Mouse (Mus musculus): ENCODE measurements at regions not wholly inside any gene's neighbourhood (a gene's known extent, or its start where the extent isn't known, plus 50 kb on each side); places are given as distances from the start of the nearest gene placed in this dataset.

DNA sequence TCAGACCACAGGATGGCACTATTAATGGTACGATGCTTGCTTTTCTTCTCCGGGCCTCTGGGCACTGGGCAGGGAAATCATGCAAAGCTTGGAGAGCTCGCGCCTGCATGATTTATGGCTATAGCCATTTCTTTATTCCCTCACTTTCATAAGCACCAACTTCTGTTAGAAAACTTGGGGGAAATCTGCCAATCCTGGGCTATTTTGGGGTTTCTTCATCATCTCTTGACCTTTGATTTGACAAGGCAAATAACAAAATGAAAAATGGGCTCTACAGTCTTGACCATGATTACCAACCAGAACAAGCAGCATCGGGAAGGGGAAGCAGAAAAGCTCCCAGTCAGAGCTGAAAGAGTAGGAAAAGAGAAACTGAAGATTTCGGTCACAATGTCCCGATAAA is 57.1 kb upstream of the Fbxl4 start:
- H3K27me3 ChIP-seq, result peaks cover 13% of the 10 kb centered on the region
- no peak for DNase-seq (ENCODE audit: low read depth, low spot score)
- no peak for ATAC-seq
- ChIA-PET CTCF (no interaction called here), POLR2A (no interaction called here)
- in situ Hi-C loops (cut with MboI; ENCODE audit: low pct_unique_long_range_greater_than_20kb), result no loop called here
- no peak for TF ChIP-seq CTCF (IDR thresholded peaks at IDR 0.05)

DNA sequence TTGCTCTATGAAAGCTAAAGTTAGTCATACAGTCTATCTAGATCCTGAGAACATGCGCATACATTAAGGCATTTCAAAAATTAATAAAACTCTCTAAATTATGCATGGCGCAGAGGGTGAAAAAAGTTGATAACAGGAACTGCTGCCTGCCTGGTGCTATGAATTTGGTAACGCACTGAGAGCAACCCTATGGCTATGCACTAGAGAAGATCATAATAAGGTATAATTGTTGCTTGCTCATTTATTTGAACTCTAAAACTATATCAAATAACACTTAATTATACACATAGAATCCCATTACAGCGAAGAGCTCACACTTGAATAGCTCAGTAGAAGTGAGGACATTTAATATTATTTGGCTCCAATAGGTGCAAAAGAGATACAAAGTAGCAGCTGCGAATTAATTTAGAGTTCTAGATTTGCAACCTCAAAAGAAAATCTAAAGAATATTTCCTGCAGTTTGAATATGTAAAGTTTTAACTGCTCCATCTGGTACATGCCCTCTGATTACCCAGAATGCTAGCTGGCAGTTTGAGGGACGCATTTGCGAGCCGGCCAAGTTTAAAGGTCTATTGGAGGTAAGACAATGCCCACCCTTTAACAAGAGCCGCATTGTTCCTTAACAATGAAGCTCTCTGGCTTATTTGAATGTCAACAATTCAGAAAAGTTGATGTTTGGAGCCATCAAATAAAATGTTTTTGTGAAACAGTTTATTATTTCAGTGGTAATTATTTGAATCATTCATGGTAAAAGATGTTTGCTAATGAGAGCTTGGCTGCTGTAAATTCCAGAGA is 56.0 kb upstream of the Fbxl4 start:
- peaks cover 13% of the 10 kb centered on the region for H3K27me3 ChIP-seq
- no peak for DNase-seq (ENCODE audit: low read depth, low spot score)
- no peak for ATAC-seq
- no peak for TF ChIP-seq CTCF (IDR thresholded peaks at IDR 0.05)
- POLR2A ChIA-PET, result no interaction called here
- in situ Hi-C loops (cut with MboI; ENCODE audit: low pct_unique_long_range_greater_than_20kb), result no loop called here
- CTCF ChIA-PET, result no interaction called here

DNA sequence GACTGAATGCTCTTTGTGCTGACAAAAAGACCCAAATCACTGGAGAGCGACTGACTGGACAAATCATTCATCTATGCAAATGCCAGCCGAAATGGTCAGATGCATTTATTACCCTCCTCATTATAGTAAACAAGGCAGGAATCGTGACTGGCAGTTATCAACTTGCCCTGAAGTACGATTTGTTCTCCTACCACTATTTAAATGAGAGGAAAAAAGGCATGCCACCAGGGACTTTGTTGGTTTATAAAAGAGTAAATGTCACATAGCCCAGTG is 55.5 kb upstream of the Fbxl4 start:
- ATAC-seq (no peak), DNase-seq (ENCODE audit: low read depth, low spot score) (no peak)
- ChIA-PET CTCF (no interaction called here), POLR2A (no interaction called here)
- no peak for TF ChIP-seq CTCF (IDR thresholded peaks at IDR 0.05)
- H3K27me3 ChIP-seq, result peaks cover 13% of the 10 kb centered on the region
- in situ Hi-C loops (cut with MboI; ENCODE audit: low pct_unique_long_range_greater_than_20kb), result no loop called here

DNA sequence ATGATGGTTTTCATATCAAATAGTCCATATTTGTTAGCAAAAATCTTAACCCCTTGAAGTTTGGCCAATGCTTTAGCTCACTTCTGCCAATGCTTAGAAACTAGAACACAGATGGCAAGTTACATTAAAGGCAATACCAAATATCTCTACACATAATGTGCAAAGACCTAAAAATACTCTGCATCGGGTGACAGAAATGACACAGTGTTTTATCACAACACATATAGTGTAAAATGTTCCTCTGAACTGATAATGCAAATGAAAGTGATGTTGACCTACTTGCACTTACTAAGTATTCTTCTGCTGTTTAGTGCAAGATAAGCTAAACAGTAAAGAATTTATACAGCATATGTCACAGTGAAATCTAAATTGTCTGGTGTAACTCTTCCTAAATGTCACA is 55.1 kb upstream of the Fbxl4 start:
- peaks cover 13% of the 10 kb centered on the region for H3K27me3 ChIP-seq
- no peak for DNase-seq (ENCODE audit: low read depth, low spot score)
- POLR2A ChIA-PET, result no interaction called here
- ATAC-seq, result no peak
- in situ Hi-C loops (cut with MboI; ENCODE audit: low pct_unique_long_range_greater_than_20kb), result no loop called here
- TF ChIP-seq CTCF (IDR thresholded peaks at IDR 0.05), result no peak
- CTCF ChIA-PET, result no interaction called here

All from Patski (cell line).